Mouse (Mus musculus) spleen, adult 2 months (tissue): ENCODE results near the gene Iscu. TPM values are rescaled to one million over a fixed set of nuclear protein-coding genes. Genes with fewer than 3 reads are reported as not detected.

Experiments
- DNase-seq, 2 experiments: peaks; one replicate each; pipeline versions ENCODE4 v3.0.0 to v3.0.0-alpha.2; 2012 to 2021; ENCODE audit warnings: low spot score in 2 of 2, low read depth in 1 of 2
- H3K27ac ChIP-seq: fragments of 200-500 bp; 2 replicates; pipeline ENCODE4 v1.5.1; 2012; ENCODE audit warnings: low read length, inconsistent platforms; ENCODE audit not compliant: insufficient read depth
- H3K27me3 ChIP-seq: fragments of 200-500 bp; 2 replicates; pipeline ENCODE4 v1.6.1; 2012; ENCODE audit warnings: mild to moderate bottlenecking, moderate library complexity, low read length, inconsistent platforms; ENCODE audit not compliant: control insufficient read depth, insufficient read depth
- H3K36me3 ChIP-seq: fragments of 200-500 bp; 2 replicates; pipeline ENCODE4 v1.6.1; 2012; ENCODE audit warnings: mild to moderate bottlenecking, low read length, inconsistent platforms; ENCODE audit not compliant: control insufficient read depth, insufficient read depth
- H3K4me1 ChIP-seq: fragments of 200-500 bp; 2 replicates; pipeline ENCODE4 v1.6.1; 2011; ENCODE audit warnings: inconsistent platforms; ENCODE audit not compliant: control insufficient read depth, insufficient read depth, insufficient read length
- H3K4me3 ChIP-seq: fragments of 200-500 bp; 2 replicates; pipeline ENCODE4 v1.5.1; 2011; ENCODE audit warnings: mild to moderate bottlenecking, inconsistent platforms; ENCODE audit not compliant: insufficient read depth, insufficient read length; ENCODE audit errors: extremely low read depth
- CTCF ChIP-seq: fragments of 200-500 bp; IDR thresholded peaks from 2 replicates; pipeline ENCODE4 v1.5.1; 2011; ENCODE audit warnings: mild to moderate bottlenecking, inconsistent platforms; ENCODE audit not compliant: insufficient read depth, insufficient read length, insufficient replicate concordance; ENCODE audit errors: extremely low read depth
- POLR2A ChIP-seq: fragments of 200-500 bp; IDR thresholded peaks from 2 replicates; pipeline ENCODE4 v1.6.1; 2011; ENCODE audit warnings: low read depth, low read length, inconsistent platforms
- WGBS: fragments of 180-500 bp; shearing (Covaris S2); methylation state at CpG from one replicate; pipeline ENCODE4 v1.1.7; 2018; 5-methylcytosine and 5-hydroxymethylcytosine counted together
- polyA plus RNA-seq: library from polyadenylated mRNA; depleted of rRNA; stranded (reverse); fragments of >200 nt; gene quantifications from 2 replicates; pipeline ENCODE4 v1.2.3, GENCODE M21; 2012

Iscu gene
- polyA plus RNA-seq, 1 experiment = 79.7 TPM

- no peaks in the 10 kb centered on the region for H3K4me1 ChIP-seq
- H3K27me3 ChIP-seq = no peaks in the 10 kb centered on the region
- no peak overlapping the region for H3K4me3 ChIP-seq
- H3K27ac ChIP-seq = no peak overlapping the region
- no peaks in the 10 kb centered on the region for H3K36me3 ChIP-seq
- 84% methylated on average over 7 of the region's 7 CpGs for WGBS
- no peak for DNase-seq
- TF ChIP-seq CTCF (no peak), POLR2A (no peak)
Observed at GRCm38 (mm10) chr5:113728691-113729090, 43.9 kb upstream of the Iscu start.

- no peak for TF ChIP-seq POLR2A
- TF ChIP-seq CTCF = no peak
- Histone ChIP-seq H3K4me3 (no peak overlapping the region), H3K4me1 (no peaks in the 10 kb centered on the region; the same call in 1 of the 2 replicates), H3K27me3 (no peaks in the 10 kb centered on the region), H3K27ac (no peak overlapping the region), H3K36me3 (no peaks in the 10 kb centered on the region)
- WGBS = 74% methylated on average over 7 of the region's 7 CpGs
- no peak for DNase-seq
Observed at GRCm38 (mm10) chr5:113730641-113731121, 41.9 kb upstream of the Iscu start.

- H3K4me1 ChIP-seq = no peaks in the 10 kb centered on the region; the same call in 1 of the 2 replicates
- 90% methylated on average over 7 of the region's 7 CpGs for WGBS
- no peak overlapping the region for H3K4me3 ChIP-seq
- H3K27ac ChIP-seq = no peak overlapping the region
- H3K36me3 ChIP-seq = no peaks in the 10 kb centered on the region
- no peak for DNase-seq
- H3K27me3 ChIP-seq = no peaks in the 10 kb centered on the region
- TF ChIP-seq CTCF = no peak
- TF ChIP-seq POLR2A = no peak
Observed at GRCm38 (mm10) chr5:113731174-113731573, 41.4 kb upstream of the Iscu start.

DNA sequence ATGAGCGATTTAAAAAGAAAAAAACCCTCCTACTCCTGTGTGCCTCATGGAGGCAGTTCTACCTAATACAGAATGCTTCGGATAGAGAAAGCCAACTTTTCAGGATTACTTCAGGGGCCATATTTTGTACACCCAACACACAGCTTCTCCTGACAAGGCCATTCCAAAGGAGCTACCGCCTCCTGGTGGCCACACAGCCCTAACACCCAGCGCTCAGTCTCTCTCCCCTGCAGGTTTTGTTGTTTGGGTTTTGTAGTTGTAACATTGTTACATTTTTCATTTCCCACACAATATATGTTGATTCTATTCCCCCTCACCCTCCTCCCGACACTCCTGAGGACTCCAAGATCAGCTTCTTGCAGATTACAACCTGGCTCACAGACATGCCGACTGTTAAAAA lies 40.4 kb upstream of the Iscu start:
- TF ChIP-seq CTCF (peak; percentile 56; the same call in 1 of the 2 replicates), POLR2A (no peak)
- H3K27me3 ChIP-seq = no peaks in the 10 kb centered on the region
- WGBS = 32% methylated on average over 6 of the region's 6 CpGs
- H3K4me3 ChIP-seq = no peak overlapping the region
- no peaks in the 10 kb centered on the region for H3K36me3 ChIP-seq
- no peak overlapping the region for H3K27ac ChIP-seq
- DNase-seq = peak in 1 of 2 experiments; percentile 43
- H3K4me1 ChIP-seq = peaks cover 4% of the 10 kb centered on the region; the same call in 1 of the 2 replicates

- no peak overlapping the region for H3K4me3 ChIP-seq
- WGBS = 91% methylated on average over 5 of the region's 5 CpGs
Observed at GRCm38 (mm10) chr5:113734376-113734775, 38.2 kb upstream of the Iscu start.

GRCm38 (mm10) chr5:113735023-113735344 lies 37.6 kb upstream of the Iscu start:
- H3K27ac ChIP-seq = peak overlapping the region; percentile 51
- 37% methylated on average over 7 of the region's 7 CpGs for WGBS
- H3K4me1 ChIP-seq = peaks cover 4% of the 10 kb centered on the region; the same call in 1 of the 2 replicates
- peaks cover 18% of the 10 kb centered on the region for H3K36me3 ChIP-seq
- no peak for TF ChIP-seq POLR2A
- no peak for TF ChIP-seq CTCF
- H3K4me3 ChIP-seq = peak overlapping the region; percentile 52; the same call in 1 of the 2 replicates
- no peak for DNase-seq
- H3K27me3 ChIP-seq = no peaks in the 10 kb centered on the region

More at GRCm38 (mm10) chr5:113734376-113734775, 38.2 kb upstream of the Iscu start:
- Histone ChIP-seq H3K27me3 (no peaks in the 10 kb centered on the region), H3K36me3 (peaks cover 15% of the 10 kb centered on the region), H3K27ac (no peak overlapping the region), H3K4me1 (peaks cover 4% of the 10 kb centered on the region; the same call in 1 of the 2 replicates)
- no peak for TF ChIP-seq POLR2A
- TF ChIP-seq CTCF = no peak
- no peak for DNase-seq

DNA sequence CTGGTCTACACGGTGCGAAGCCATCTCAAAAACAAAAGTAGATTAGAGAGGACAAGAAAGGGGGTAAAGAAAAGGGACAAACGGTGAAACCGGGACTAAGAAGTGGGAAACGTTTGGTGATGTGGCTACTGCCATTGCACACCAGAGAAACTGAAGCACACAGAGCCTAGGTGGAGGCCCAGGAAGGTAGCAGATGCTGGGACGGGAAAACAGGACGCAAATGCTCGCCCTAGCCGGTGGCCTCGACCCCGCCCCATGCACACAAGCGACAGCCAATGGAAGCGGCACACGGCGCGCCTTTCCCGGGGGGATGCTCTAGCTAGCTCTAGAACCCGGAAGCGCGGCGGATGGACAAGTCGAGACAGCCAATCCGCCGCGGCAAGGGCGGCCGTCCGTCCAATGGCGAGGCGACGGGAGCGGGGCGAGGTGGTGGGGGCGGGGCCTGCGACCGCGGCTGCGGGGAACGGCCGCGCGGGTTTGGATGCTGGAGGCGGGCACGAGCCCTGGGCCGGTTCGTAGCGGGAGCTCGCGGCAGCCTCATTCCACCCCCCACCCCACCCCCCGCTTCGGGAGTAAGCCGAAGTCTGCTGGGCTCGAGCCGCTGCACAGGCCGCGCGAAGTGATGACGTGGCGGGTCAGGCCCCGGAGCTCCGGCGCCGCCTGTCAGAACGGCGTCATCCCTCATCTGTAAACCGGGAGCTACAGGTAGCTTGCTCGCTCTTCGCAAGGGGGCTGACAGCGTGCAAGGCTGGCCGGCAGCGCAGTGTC lies 37.0 kb upstream of the Iscu start, which contains the start of gene Ficd:
Ficd (plus strand) TSS at position 459 of the 768 bp plus-strand sequence.
- H3K4me3 ChIP-seq = peak within 1 kb of the TSS; percentile 85
- H3K27ac ChIP-seq = peak within 1 kb of the TSS; percentile 86
- peak; percentile 88 to 92 for DNase-seq
- H3K27me3 ChIP-seq = no peaks in the 10 kb centered on the region
- 1% methylated on average over 60 of the region's 71 CpGs for WGBS
- peaks cover 18% of the 10 kb centered on the region for H3K36me3 ChIP-seq
- TF ChIP-seq CTCF = no peak
- TF ChIP-seq POLR2A = peak; percentile 41; the same call in 1 of the 2 replicates
- peaks cover 4% of the 10 kb centered on the region; the same call in 1 of the 2 replicates for H3K4me1 ChIP-seq
